Mouse (Mus musculus) hindbrain, embryonic 11.5 days (tissue): ENCODE measurements around the gene Cnppd1. TPM values are rescaled to one million over a fixed set of nuclear protein-coding genes. Genes with fewer than 3 reads are reported as not detected.
A peak's percentile ranks its signal among the peaks of the same experiment; 100 is the strongest.

Experiments used
- ATAC-seq: fragments of 200-750 bp; cut with Nextera tagmentation; 2 replicates; pipeline ENCODE4 v1.8.0; 2017; ENCODE audit warnings: mild to moderate bottlenecking, moderate TSS enrichment, moderate library complexity; ENCODE audit not compliant: low FRiP score
- DNase-seq: peaks from one replicate; pipeline ENCODE4 v3.0.0-alpha.2; 2015; ENCODE audit warnings: low spot score
- H3K27ac ChIP-seq: fragments of 300-500 bp; sonication (generic); 2 replicates; pipeline ENCODE4 v1.5.1; 2014; ENCODE audit warnings: mild to moderate bottlenecking, low read depth, low read length
- H3K27me3 ChIP-seq: fragments of 300-500 bp; sonication (generic); 2 replicates; pipeline ENCODE4 v1.6.1; 2014; ENCODE audit warnings: mild to moderate bottlenecking, low read length, moderate library complexity, mixed read lengths; ENCODE audit not compliant: control insufficient read depth, insufficient read depth
- H3K36me3 ChIP-seq: fragments of 300-500 bp; sonication (generic); 2 replicates; pipeline ENCODE4 v1.6.1; 2014; ENCODE audit warnings: mild to moderate bottlenecking, low read length, moderate library complexity, mixed read lengths; ENCODE audit not compliant: control insufficient read depth, insufficient read depth
- H3K4me1 ChIP-seq: fragments of 300-500 bp; sonication (generic); replicated peaks from 2 replicates; pipeline ENCODE4 v1.6.1; 2014; ENCODE audit warnings: low read length, mixed read lengths; ENCODE audit not compliant: control insufficient read depth, insufficient read depth
- H3K4me2 ChIP-seq: fragments of 300-500 bp; sonication (generic); replicated peaks from 2 replicates; pipeline ENCODE4 v1.6.1; 2014; ENCODE audit warnings: mild to moderate bottlenecking, low read depth, low read length
- H3K4me3 ChIP-seq: fragments of 300-500 bp; sonication (generic); 2 replicates; pipeline ENCODE4 v1.5.1; 2014; ENCODE audit warnings: low read depth, low read length
- H3K9ac ChIP-seq: fragments of 300-500 bp; sonication (generic); 2 replicates; pipeline ENCODE4 v1.6.1; 2014; ENCODE audit warnings: low read depth, low read length
- H3K9me3 ChIP-seq: fragments of 300-500 bp; sonication (generic); 2 replicates; pipeline ENCODE4 v1.6.1; 2016; ENCODE audit warnings: low read length; ENCODE audit not compliant: control insufficient read depth
- WGBS: fragments of 180-500 bp; shearing (Covaris S2); extraction: QIAGEN DNeasy Blood & Tissue Kit; methylation state at CpG from one replicate; pipeline ENCODE4 v1.1.7; 2014; 5-methylcytosine and 5-hydroxymethylcytosine counted together
- polyA plus RNA-seq: library from polyadenylated mRNA; unstranded; fragments of >200 nt; fragmentation: Nextera tagmentation; extraction: Ambion mirVana; gene quantifications from 2 replicates; pipeline ENCODE4 v1.2.1, GENCODE M21; 2014

The Cnppd1 gene
- polyA plus RNA-seq, 1 experiment from 2014 or later = 47.4 TPM

DNA sequence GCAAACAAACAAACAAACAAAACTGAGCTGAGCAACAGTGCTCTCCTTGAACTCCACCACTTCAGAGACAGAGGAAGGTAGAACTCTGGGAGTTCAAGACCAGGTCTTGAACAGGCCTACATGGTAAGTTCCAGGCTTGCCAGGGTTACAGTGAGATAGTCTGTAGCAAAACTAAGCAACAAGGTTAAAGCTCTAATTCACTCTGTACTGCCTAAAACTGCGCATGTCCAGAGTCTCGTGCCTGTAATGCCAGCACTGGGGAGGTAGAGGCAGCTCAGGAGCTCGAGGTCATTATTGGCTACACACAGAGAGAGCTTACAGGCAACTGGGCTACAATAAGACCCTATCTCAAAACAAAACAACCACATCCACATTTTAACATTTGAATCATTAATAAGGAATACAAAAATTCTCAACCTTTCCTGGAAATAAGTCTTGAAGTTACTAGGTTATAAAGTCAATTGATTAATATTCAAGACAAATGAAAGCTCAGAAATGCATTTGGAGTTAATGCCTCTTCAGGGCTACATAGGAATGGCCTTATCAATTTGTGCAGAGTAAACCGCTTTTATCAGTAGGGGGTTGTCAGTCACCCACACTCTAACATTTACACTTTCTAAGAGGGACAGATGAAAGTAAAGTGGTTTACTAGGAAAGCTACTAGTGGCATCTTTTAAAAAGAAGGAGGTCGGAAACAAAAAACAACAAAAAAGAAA, 17.2 kb upstream of the Cnppd1 start:
- Histone ChIP-seq H3K4me1 (no peaks in the 10 kb centered on the region), H3K4me3 (no peak overlapping the region), H3K36me3 (no peaks in the 10 kb centered on the region), H3K4me2 (no peak overlapping the region), H3K9ac (no peak overlapping the region), H3K27me3 (no peaks in the 10 kb centered on the region), H3K27ac (no peak overlapping the region), H3K9me3 (no peaks in the 10 kb centered on the region)
- ATAC-seq (no peak), DNase-seq (no peak)
- 72% methylated on average over 5 of the region's 5 CpGs for WGBS

DNA sequence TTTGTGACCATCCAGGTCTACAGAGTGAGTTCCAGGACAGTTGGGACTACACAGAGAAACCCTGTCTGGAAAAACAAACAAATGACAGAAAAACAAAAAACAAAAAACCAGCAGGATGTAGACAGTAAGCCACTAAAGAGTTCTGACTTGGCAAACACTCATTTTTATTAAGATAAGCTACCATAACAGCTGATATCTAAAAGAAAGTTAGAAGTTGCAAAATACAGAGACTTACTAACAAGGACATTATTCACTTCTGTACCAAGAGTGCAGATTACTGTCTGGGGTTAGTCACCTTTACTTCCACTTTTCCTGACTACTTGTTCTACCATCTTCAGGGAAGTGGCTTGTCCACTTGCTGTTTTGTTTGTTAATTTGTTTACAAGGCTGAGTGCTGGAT, 16.5 kb upstream of the Cnppd1 start:
- Histone ChIP-seq H3K4me1 (no peaks in the 10 kb centered on the region), H3K27ac (no peak overlapping the region), H3K9me3 (no peaks in the 10 kb centered on the region), H3K4me3 (no peak overlapping the region), H3K27me3 (no peaks in the 10 kb centered on the region), H3K36me3 (no peaks in the 10 kb centered on the region), H3K4me2 (no peak overlapping the region), H3K9ac (no peak overlapping the region)
- DNase-seq (no peak), ATAC-seq (no peak)

DNA sequence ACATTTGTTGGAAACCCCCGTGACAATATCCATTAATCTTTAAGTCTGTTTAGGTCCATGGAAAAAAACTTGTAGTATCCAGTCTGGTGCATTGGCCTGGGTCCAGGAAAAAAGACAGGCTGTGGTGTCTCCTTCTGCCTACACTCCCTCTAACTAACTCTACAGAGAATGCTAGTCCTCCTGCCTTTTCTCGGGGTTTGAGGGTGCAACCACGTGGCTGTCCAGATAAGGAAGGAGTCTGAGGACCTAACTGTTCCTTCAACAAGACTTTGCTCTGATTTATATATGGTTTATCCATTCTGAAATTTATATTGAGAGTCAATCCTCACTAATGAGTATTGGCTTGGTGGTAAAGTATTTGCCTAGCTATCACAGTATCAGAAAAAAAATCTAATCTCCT, 13.3 kb upstream of the Cnppd1 start:
- Histone ChIP-seq H3K27ac (no peak overlapping the region), H3K27me3 (no peaks in the 10 kb centered on the region), H3K4me2 (no peak overlapping the region), H3K4me1 (no peaks in the 10 kb centered on the region), H3K36me3 (no peaks in the 10 kb centered on the region), H3K4me3 (no peak overlapping the region), H3K9ac (no peak overlapping the region), H3K9me3 (no peaks in the 10 kb centered on the region)
- no peak for DNase-seq
- ATAC-seq = no peak
- WGBS = 74% methylated on average over 3 of the region's 3 CpGs

DNA sequence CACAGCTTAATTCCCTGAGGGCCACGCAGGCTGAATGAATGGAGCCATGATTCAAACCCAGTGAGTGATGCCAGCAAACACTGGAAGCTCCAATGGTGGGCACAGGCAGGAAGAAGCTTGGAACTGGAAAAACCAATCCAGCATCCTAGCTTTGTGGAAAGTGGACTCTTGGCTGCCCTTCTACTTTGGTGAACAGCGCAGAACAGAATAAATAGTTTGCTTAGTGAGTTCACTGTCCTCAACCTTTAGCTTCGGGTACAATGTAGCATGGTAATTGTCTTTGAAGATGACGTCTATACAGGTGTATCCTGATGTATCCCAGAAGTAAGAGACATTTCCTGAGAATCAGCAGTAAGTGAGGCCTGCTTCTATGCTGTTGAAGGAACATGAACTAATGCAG, 6.2 kb upstream of the Cnppd1 start:
- ATAC-seq = no peak
- Histone ChIP-seq H3K4me1 (0 out of 2 replicates have a peak, but pooled peaks cover 5% of the 10 kb centered on the region), H3K27ac (no peak overlapping the region), H3K9me3 (no peaks in the 10 kb centered on the region), H3K4me2 (no peak overlapping the region), H3K36me3 (peaks cover 7% of the 10 kb centered on the region; the same call in 1 of the 2 replicates), H3K9ac (no peak overlapping the region), H3K4me3 (no peak overlapping the region), H3K27me3 (no peaks in the 10 kb centered on the region)
- 92% methylated on average over 4 of the region's 4 CpGs for WGBS
- DNase-seq = no peak

DNA sequence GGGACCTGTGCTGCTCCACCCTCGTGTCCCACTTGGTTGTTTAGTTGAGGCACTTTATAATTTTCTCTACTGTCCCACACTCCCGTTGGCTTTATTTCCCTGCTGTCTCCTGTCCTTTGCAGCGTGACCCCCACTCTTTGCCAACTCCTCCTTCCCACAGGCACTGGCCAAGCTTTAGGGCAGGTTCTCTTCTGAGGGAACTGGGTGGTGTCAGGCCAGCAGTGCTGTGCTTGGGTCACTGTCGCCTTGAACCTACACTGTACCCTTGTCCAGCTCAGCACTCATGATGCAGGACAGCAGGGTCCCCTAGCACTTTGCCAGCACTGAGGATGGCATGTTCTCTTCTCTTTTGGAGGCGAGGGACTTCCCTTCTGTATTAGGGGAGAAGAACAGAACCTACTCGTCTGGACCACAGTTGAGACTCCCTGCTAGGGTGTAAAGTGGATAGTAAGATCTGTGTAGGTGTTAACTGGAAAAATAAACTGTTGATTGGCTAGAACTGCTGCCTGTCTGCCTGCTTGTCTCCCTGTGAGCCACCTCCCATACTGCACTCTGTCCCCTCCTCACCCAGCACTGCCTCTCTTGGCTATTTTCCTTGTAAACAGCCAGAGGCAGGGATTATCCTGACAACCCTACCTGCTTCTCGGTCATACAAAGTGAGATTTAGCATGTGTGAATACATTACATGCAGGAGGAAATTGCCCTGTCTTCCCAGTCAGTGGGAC, 5.1 kb upstream of the Cnppd1 start:
- H3K27ac ChIP-seq = no peak overlapping the region
- 85% methylated on average over 7 of the region's 7 CpGs for WGBS
- no peak overlapping the region for H3K9ac ChIP-seq
- H3K9me3 ChIP-seq = no peaks in the 10 kb centered on the region
- H3K36me3 ChIP-seq = peaks cover 7% of the 10 kb centered on the region; the same call in 1 of the 2 replicates
- DNase-seq = no peak
- no peaks in the 10 kb centered on the region for H3K27me3 ChIP-seq
- peaks cover 7% of the 10 kb centered on the region; the same call in 1 of the 2 replicates for H3K4me1 ChIP-seq
- H3K4me3 ChIP-seq = no peak overlapping the region
- H3K4me2 ChIP-seq = no peak overlapping the region
- ATAC-seq = no peak

DNA sequence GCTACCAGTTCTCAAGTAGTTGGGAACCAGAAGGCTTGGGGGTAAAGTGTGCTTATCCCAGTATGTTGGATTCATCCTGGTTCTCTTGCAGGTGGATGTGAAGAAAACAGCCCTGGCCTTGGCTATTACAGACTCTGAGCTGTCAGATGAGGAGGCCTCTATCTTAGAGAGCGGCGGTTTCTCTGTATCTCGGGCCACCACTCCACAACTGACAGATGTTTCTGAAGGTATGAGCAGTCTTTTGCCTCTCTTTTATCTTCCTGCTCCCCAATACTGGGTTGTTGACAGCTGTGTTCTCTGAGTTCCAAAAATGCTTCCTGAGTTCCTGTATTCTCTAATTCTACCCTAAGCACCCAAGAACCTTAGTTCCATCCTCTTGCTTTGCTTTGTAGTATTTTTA, 3.1 kb upstream of the Cnppd1 start:
- Histone ChIP-seq H3K36me3 (peaks cover 7% of the 10 kb centered on the region; the same call in 1 of the 2 replicates), H3K27ac (no peak overlapping the region), H3K4me1 (peaks cover 9% of the 10 kb centered on the region; the same call in 1 of the 2 replicates), H3K4me2 (no peak overlapping the region), H3K4me3 (no peak overlapping the region), H3K9me3 (no peaks in the 10 kb centered on the region), H3K9ac (no peak overlapping the region), H3K27me3 (no peaks in the 10 kb centered on the region)
- ATAC-seq (no peak), DNase-seq (no peak)
- WGBS = 92% methylated on average over 3 of the region's 3 CpGs

DNA sequence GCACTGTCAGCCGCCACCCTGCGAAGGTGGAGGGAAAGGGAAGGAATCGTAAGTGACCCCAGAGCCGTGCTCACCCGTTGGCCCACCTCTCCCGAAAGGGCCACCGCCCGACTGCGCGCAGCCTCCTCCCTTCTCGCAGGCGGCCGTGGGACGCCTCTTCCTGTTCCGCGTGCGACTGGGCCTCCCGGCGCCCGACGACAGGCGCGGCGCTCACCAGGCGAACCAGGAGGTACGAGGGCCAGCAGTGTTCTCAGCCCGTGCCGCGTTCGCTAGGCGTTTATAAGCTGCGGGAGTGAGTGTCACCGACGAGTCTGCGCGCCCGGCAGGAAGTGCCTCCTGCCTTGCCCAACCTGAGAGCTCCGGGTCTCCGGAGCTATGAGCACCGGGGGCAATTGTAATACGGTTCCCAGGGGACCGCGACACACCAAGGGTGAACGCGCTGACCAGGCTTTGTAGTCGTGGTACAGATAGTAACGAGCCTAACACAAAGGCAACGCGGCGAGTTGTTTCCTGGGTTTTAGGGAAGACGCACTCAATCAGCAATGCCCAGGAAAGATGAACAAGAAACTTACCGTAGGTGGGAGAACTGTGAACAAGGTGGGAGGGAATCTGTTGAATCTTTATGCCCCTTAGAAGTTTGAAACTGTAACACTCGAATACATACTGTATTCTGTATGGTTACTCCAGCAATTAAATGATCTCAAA, 873 bp downstream of the Cnppd1 start:
- peak overlapping the region; percentile 78 for H3K4me3 ChIP-seq
- no peaks in the 10 kb centered on the region for H3K27me3 ChIP-seq
- peak overlapping the region; percentile 85 for H3K9ac ChIP-seq
- peak overlapping the region; percentile 86 for H3K4me2 ChIP-seq
- H3K9me3 ChIP-seq = no peaks in the 10 kb centered on the region
- peaks cover 9% of the 10 kb centered on the region; the same call in 1 of the 2 replicates for H3K4me1 ChIP-seq
- H3K27ac ChIP-seq = peak overlapping the region; percentile 56
- peaks cover 11% of the 10 kb centered on the region; the same call in 1 of the 2 replicates for H3K36me3 ChIP-seq
- ATAC-seq = peak; percentile 23; the same call in 1 of the 2 replicates
- 0% methylated on average over 49 of the region's 53 CpGs for WGBS
- peak; percentile 65 for DNase-seq

DNA sequence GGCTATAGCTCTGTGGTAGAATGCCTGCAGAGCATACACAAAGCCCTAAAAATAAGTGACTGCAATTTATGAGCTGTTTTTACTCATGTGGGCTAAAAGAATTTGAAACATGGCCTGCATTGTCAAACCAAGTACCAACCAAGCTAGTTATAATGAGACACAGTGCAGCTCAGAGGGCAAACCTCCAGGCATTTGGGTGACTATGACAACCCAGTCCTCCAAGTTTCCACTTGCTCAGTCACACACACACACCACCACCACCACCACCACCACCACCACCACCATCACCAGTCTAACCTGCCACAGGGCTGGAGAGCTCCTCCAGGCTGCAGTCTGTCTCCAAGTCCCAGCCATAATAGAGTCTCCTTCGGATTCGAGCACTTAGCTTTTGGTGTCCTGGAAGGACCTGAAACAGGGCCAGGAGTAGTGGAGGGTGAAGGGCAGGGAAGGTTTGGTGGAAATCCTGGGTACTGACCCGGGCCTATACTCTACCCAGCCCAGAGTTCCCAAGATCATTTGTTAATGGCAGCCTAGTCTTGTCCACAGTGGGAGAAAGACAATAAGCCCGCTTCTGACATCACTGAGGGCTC, 1.8 kb downstream of the Cnppd1 start:
- Histone ChIP-seq H3K4me2 (peak overlapping the region; percentile 86), H3K9me3 (no peaks in the 10 kb centered on the region), H3K36me3 (peaks cover 10% of the 10 kb centered on the region; the same call in 1 of the 2 replicates), H3K4me3 (peak overlapping the region; percentile 78), H3K4me1 (peaks cover 9% of the 10 kb centered on the region; the same call in 1 of the 2 replicates), H3K27ac (no peak overlapping the region), H3K27me3 (no peaks in the 10 kb centered on the region), H3K9ac (peak overlapping the region; percentile 85; the same call in 1 of the 2 replicates)
- 60% methylated on average over 4 of the region's 4 CpGs for WGBS
- ATAC-seq (no peak), DNase-seq (no peak)
